Mouse (Mus musculus) MEL (cell line): ENCODE results near the gene Myog. TPM values are rescaled to one million over a fixed set of nuclear protein-coding genes. Genes with fewer than 3 reads are reported as not detected.

Experiments used
- DNase-seq: peaks from one replicate; pipeline ENCODE4 v3.0.0; 2011; ENCODE audit warnings: low read depth, low spot score
- H3K27ac ChIP-seq: 2 replicates; pipeline ENCODE4 v1.5.1; 2012; ENCODE audit warnings: low read depth, mild to moderate bottlenecking, control low read depth, low read length, moderate library complexity; ENCODE audit not compliant: control insufficient read depth
- H3K27me3 ChIP-seq, 2 experiments: fragments of 150-350 bp in 1 of 2; sonication (generic) in 1 of 2; 2 replicates each; pipeline ENCODE4 v1.6.1; 2012; ENCODE audit warnings: low read length in 2 of 2, mild to moderate bottlenecking in 2 of 2, improper control_type of control experiment in 1 of 2, moderate library complexity in 1 of 2; ENCODE audit not compliant: insufficient read depth in 2 of 2, control insufficient read depth in 1 of 2
- H3K36me3 ChIP-seq, 2 experiments: 2 replicates each; pipeline ENCODE4 v1.6.1; 2012 to 2014; ENCODE audit warnings: low read length in 2 of 2, improper control_type of control experiment in 1 of 2, inconsistent platforms in 1 of 2, mild to moderate bottlenecking in 1 of 2; ENCODE audit not compliant: insufficient read depth in 2 of 2, control insufficient read depth in 1 of 2
- H3K4me1 ChIP-seq, 2 experiments: fragments of 150-350 bp in 1 of 2; sonication (generic) in 1 of 2; 2 replicates each; pipeline ENCODE4 v1.6.1; 2012; ENCODE audit warnings: low read length in 2 of 2, improper control_type of control experiment in 1 of 2, mild to moderate bottlenecking in 1 of 2; ENCODE audit not compliant: insufficient read depth in 2 of 2, control insufficient read depth in 1 of 2
- H3K4me3 ChIP-seq, 2 experiments: fragments of 150-350 bp in 1 of 2; sonication (generic) in 1 of 2; 2 replicates each; pipeline ENCODE4 v1.5.1; 2012; ENCODE audit warnings: low read depth in 2 of 2, low read length in 2 of 2, mild to moderate bottlenecking in 2 of 2, moderate library complexity in 2 of 2, control low read depth in 1 of 2, improper control_type of control experiment in 1 of 2; ENCODE audit not compliant: control insufficient read depth in 1 of 2, insufficient read depth in 1 of 2
- H3K79me2 ChIP-seq: 2 replicates; pipeline ENCODE4 v1.6.1; 2012; ENCODE audit warnings: mild to moderate bottlenecking, low read length, moderate library complexity; ENCODE audit not compliant: control insufficient read depth, poor library complexity, insufficient read depth
- H3K9ac ChIP-seq: 2 replicates; pipeline ENCODE4 v1.6.1; 2012; ENCODE audit warnings: low read depth, mild to moderate bottlenecking, control low read depth, low read length, moderate library complexity; ENCODE audit not compliant: control insufficient read depth, poor library complexity, severe bottlenecking
- H3K9me3 ChIP-seq: fragments of 150-350 bp; sonication (generic); replicated peaks from 2 replicates; pipeline ENCODE4 v1.6.1; 2012; ENCODE audit warnings: mild to moderate bottlenecking, low read length, improper control_type of control experiment, moderate library complexity; ENCODE audit not compliant: insufficient read depth
- CHD1 ChIP-seq: IDR thresholded peaks from 2 replicates; pipeline ENCODE4 v1.6.1; 2012; ENCODE audit warnings: low read depth, mild to moderate bottlenecking, inconsistent platforms, low read length, improper control_type of control experiment
- CHD2 ChIP-seq: IDR thresholded peaks from 2 replicates; pipeline ENCODE4 v1.6.1; 2011; ENCODE audit warnings: low read length, improper control_type of control experiment
- CTCF ChIP-seq, 3 experiments: IDR thresholded peaks in 2 of 3; conservative IDR thresholded peaks in 1 of 3; 2 replicates each; pipeline ENCODE4 v1.5.1; 2011 to 2012; ENCODE audit warnings: low read length in 3 of 3, low read depth in 2 of 3, mild to moderate bottlenecking in 2 of 3, improper control_type of control experiment in 1 of 3, inconsistent platforms in 1 of 3, mixed read lengths in 1 of 3, moderate library complexity in 1 of 3; ENCODE audit not compliant: control insufficient read depth in 1 of 3, insufficient read depth in 1 of 3, poor library complexity in 1 of 3, severe bottlenecking in 1 of 3
- E2F4 ChIP-seq: IDR thresholded peaks from 2 replicates; pipeline ENCODE4 v1.6.1; 2011; ENCODE audit warnings: low read depth, low read length, improper control_type of control experiment, borderline replicate concordance
- ELF1 ChIP-seq: IDR thresholded peaks from 2 replicates; pipeline ENCODE4 v1.6.1; 2014; ENCODE audit warnings: low read depth, mild to moderate bottlenecking, inconsistent platforms, low read length, improper control_type of control experiment, moderate library complexity
- EP300 ChIP-seq, 2 experiments: IDR thresholded peaks; 2 replicates each; pipeline ENCODE4 v1.6.1; 2011; ENCODE audit warnings: improper control_type of control experiment in 2 of 2, low read length in 2 of 2, low read depth in 1 of 2, mild to moderate bottlenecking in 1 of 2
- GABPA ChIP-seq: IDR thresholded peaks from 2 replicates; pipeline ENCODE4 v1.6.1; 2012; ENCODE audit warnings: low read depth, mild to moderate bottlenecking, inconsistent platforms, low read length, improper control_type of control experiment, moderate library complexity
- HCFC1 ChIP-seq: IDR thresholded peaks from 2 replicates; pipeline ENCODE4 v1.6.1; 2012; ENCODE audit warnings: low read depth, mild to moderate bottlenecking, inconsistent platforms, low read length, improper control_type of control experiment, moderate library complexity
- KAT2A ChIP-seq: conservative IDR thresholded peaks from 2 replicates; pipeline ENCODE4 v1.6.1; 2012; ENCODE audit warnings: low read depth, low read length, improper control_type of control experiment, inconsistent platforms
- MAZ ChIP-seq: IDR thresholded peaks from 2 replicates; pipeline ENCODE4 v1.6.1; 2012; ENCODE audit warnings: low read depth, mild to moderate bottlenecking, inconsistent platforms, low read length, improper control_type of control experiment
- MXI1 ChIP-seq: IDR thresholded peaks from 2 replicates; pipeline ENCODE4 v1.6.1; 2011; ENCODE audit warnings: mild to moderate bottlenecking, low read depth, low read length, improper control_type of control experiment
- MYB ChIP-seq: IDR thresholded peaks from 2 replicates; pipeline ENCODE4 v1.6.1; 2011; ENCODE audit warnings: mild to moderate bottlenecking, low read depth, low read length, improper control_type of control experiment
- MYC ChIP-seq: IDR thresholded peaks from 2 replicates; pipeline ENCODE4 v1.6.1; 2011; ENCODE audit warnings: low read depth, mild to moderate bottlenecking, low read length, improper control_type of control experiment, moderate library complexity
- NELFE ChIP-seq: IDR thresholded peaks from 2 replicates; pipeline ENCODE4 v1.6.1; 2011; ENCODE audit warnings: low read depth, low read length, improper control_type of control experiment
- POLR2AphosphoS2 ChIP-seq: IDR thresholded peaks from 2 replicates; pipeline ENCODE4 v1.6.1; 2011; ENCODE audit warnings: low read length, improper control_type of control experiment
- RAD21 ChIP-seq: IDR thresholded peaks from 2 replicates; pipeline ENCODE4 v1.6.1; 2011; ENCODE audit warnings: mild to moderate bottlenecking, low read depth, low read length, improper control_type of control experiment
- SMC3 ChIP-seq: IDR thresholded peaks from 2 replicates; pipeline ENCODE4 v1.6.1; 2011; ENCODE audit warnings: low read depth, low read length, improper control_type of control experiment
- TAL1 ChIP-seq: IDR thresholded peaks from 2 replicates; pipeline ENCODE4 v1.6.1; 2012; ENCODE audit warnings: mild to moderate bottlenecking, inconsistent platforms, low read length, moderate library complexity, mixed read lengths
- TCF12 ChIP-seq: IDR thresholded peaks from 2 replicates; pipeline ENCODE4 v1.6.1; 2014; ENCODE audit warnings: low read depth, mild to moderate bottlenecking, inconsistent platforms, low read length, improper control_type of control experiment, moderate library complexity
- UBTF ChIP-seq: IDR thresholded peaks from 2 replicates; pipeline ENCODE4 v1.6.1; 2012; ENCODE audit warnings: low read depth, mild to moderate bottlenecking, inconsistent platforms, low read length, improper control_type of control experiment, moderate library complexity, borderline replicate concordance; ENCODE audit not compliant: insufficient read depth
- USF2 ChIP-seq, 2 experiments: IDR thresholded peaks; 2 replicates each; pipeline ENCODE4 v1.6.1; 2011 to 2012; ENCODE audit warnings: improper control_type of control experiment in 2 of 2, low read length in 2 of 2, borderline replicate concordance in 1 of 2, inconsistent platforms in 1 of 2, low read depth in 1 of 2, mild to moderate bottlenecking in 1 of 2; ENCODE audit not compliant: insufficient read depth in 1 of 2
- ZC3H11A ChIP-seq: IDR thresholded peaks from 2 replicates; pipeline ENCODE4 v1.6.1; 2012; ENCODE audit warnings: low read depth, mild to moderate bottlenecking, inconsistent platforms, low read length, improper control_type of control experiment
- ZKSCAN1 ChIP-seq: IDR thresholded peaks from 2 replicates; pipeline ENCODE4 v1.6.1; 2012; ENCODE audit warnings: low read depth, mild to moderate bottlenecking, inconsistent platforms, low read length, improper control_type of control experiment, moderate library complexity
- ZMIZ1 ChIP-seq: IDR thresholded peaks from 2 replicates; pipeline ENCODE4 v1.6.1; 2012; ENCODE audit warnings: low read depth, mild to moderate bottlenecking, inconsistent platforms, low read length, improper control_type of control experiment, moderate library complexity
- polyA plus RNA-seq, 2 experiments: library from polyadenylated mRNA; stranded (reverse) in 1 of 2; unstranded in 1 of 2; fragments of >175 nt in 1 of 2; fragments of >200 nt in 1 of 2; gene quantifications; 2 replicates each; pipeline versions ENCODE4 v1.2.1 to v1.2.4; 2012; ENCODE audit warnings: low replicate concordance in 2 of 2, low read depth in 1 of 2; ENCODE audit not compliant: insufficient read length in 2 of 2, insufficient read depth in 1 of 2, missing spikeins in 1 of 2
- total RNA-seq: library from RNA; depleted of rRNA; stranded (reverse); fragments of 300-350 nt; gene quantifications from 2 replicates; pipeline ENCODE4 v1.2.3, GENCODE M21; 2012

Gene Myog
- total and polyA plus RNA-seq, 3 experiments, result not detected

DNA sequence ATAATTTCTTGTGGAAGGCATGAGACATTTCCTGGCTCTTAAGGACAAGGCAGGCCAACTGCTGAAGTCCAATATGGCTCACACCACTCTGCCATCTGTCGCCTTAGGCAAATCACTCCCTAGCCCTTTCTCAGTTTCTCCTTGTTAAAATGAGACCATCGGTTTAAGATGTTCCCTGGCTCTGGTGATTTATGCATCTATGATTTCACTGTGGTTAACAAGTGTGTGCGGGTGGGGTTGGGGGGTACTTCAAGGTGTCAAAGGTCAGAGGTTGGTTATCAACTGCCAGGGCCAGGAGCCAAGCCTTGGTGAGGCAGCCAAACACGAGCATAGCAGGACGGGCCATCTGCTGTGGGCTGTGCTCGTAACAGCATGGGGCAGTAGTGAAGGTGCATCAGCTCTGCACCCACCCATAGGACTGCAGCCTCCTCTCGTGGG is 15.3 kb upstream of the Myog start:
- DNase-seq, result no peak
- Histone ChIP-seq H3K9ac (no peak overlapping the region), H3K27ac (no peak overlapping the region), H3K9me3 (no peaks in the 10 kb centered on the region), H3K4me1 (no peaks in the 10 kb centered on the region), H3K4me3 (no peak overlapping the region), H3K79me2 (no peaks in the 10 kb centered on the region), H3K36me3 (no peaks in the 10 kb centered on the region), H3K27me3 (no peaks in the 10 kb centered on the region; a peak in 2 of 4 replicates)
- TF ChIP-seq MYC (no peak), GABPA (no peak)

DNA sequence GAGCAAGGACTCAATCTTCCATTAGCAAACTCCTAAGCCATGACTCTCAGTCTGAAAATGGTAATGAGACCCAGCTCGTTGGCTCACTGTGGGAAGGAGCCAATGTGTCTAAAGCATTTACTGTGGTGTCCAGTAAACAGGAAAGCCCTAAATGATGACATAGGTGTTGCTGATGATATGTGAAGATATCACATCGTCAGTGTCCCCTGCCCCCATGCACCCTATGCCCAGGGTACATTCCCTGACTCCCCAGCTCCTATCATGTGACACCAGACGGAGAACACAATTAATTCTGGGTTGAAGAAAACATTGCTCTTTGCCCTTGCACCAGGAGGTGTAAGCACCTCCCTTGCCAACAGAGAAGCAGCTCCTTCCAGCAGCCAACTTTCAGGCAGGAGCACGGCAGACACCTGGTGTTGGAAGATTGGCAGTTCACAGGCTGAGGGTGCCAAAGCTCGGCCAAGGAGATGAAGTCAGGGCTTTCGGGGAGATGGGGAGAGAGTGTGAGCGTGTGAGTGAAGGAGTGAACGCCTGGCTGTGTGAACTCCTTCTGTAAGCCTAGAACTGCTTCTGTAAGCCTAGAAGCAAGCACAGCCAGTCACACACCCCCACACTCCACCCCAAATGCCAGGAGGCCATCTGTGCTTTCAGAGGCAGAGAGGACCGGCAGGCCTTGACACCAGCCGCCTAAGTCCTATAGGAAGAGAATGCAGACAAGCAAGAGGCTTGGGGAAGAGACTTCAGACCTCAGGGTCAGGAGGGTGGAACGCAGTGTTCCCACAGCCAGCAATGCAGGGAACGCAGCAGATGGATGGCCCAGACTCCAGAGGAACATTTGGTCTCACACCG is 13.9 kb upstream of the Myog start:
- DNase-seq, result no peak
- TF ChIP-seq E2F4 (no peak), GABPA (no peak), MYB (no peak), MAZ (no peak), ZKSCAN1 (no peak), HCFC1 (no peak), UBTF (no peak), TAL1 (no peak)
- no peak overlapping the region for H3K9ac ChIP-seq

DNA sequence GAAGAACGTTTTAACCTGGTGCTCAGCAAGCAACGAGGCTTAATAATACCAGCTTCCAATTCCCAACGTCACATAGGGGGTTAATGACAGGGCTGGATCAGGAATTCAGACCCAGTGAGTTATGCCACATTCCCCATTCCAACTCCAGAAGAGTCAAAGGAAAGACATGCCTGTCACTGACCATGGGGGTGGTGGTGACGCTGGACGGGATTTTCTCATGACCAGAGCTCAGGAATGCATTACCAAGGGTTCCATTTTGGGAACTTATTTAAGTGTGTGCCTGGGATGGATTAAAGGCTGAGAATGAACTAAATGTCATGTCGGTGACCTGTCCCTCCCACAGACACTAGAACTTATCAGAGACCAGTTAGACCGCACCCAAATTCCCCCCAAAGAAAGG is 13.0 kb upstream of the Myog start:
- Histone ChIP-seq H3K36me3 (no peaks in the 10 kb centered on the region), H3K79me2 (no peaks in the 10 kb centered on the region), H3K27me3 (no peaks in the 10 kb centered on the region; a peak in 1 of 4 replicates), H3K4me3 (no peak overlapping the region), H3K9ac (no peak overlapping the region), H3K4me1 (no peaks in the 10 kb centered on the region), H3K27ac (no peak overlapping the region), H3K9me3 (no peaks in the 10 kb centered on the region)
- no peak for DNase-seq
- TF ChIP-seq CHD1 (no peak), ZMIZ1 (no peak), GABPA (no peak), ZC3H11A (no peak), ZKSCAN1 (no peak), KAT2A (no peak), RAD21 (no peak), ELF1 (no peak), SMC3 (no peak), E2F4 (no peak), NELFE (no peak), CTCF (IDR thresholded peaks at IDR 0.05 in 2 of 3, conservative IDR thresholded peaks at IDR 0.05 in 1 of 3; ENCODE audit: control insufficient read depth in 1 of 3, insufficient read depth in 1 of 3, low read depth in 2 of 3, low read length in 3 of 3, poor library complexity in 1 of 3, severe bottlenecking in 1 of 3) (no peak), CHD2 (no peak), MXI1 (no peak), TCF12 (no peak), UBTF (no peak), POLR2AphosphoS2 (no peak), USF2 (IDR thresholded peaks at IDR 0.05; ENCODE audit: borderline replicate concordance in 1 of 2, insufficient read depth in 1 of 2, low read depth in 1 of 2, low read length in 2 of 2) (no peak), EP300 (IDR thresholded peaks at IDR 0.05; ENCODE audit: low read depth in 1 of 2, low read length in 2 of 2) (no peak)

More for the DNA sequence above, 13.9 kb upstream of the Myog start:
- H3K79me2 ChIP-seq, result no peaks in the 10 kb centered on the region
- H3K36me3 ChIP-seq, result no peaks in the 10 kb centered on the region
- no peak overlapping the region for H3K27ac ChIP-seq
- no peak overlapping the region for H3K4me3 ChIP-seq
- H3K9me3 ChIP-seq, result no peaks in the 10 kb centered on the region
- no peaks in the 10 kb centered on the region; a peak in 1 of 4 replicates for H3K27me3 ChIP-seq
- no peaks in the 10 kb centered on the region for H3K4me1 ChIP-seq
